Mouse (Mus musculus): ENCODE measurements around the gene Fbxw11. TPM values are rescaled to one million over a fixed set of nuclear protein-coding genes. Genes with fewer than 3 reads are reported as not detected.
"Not testable (repeated sequence)": the region's sequence is repeated elsewhere in the genome, so short reads cannot be mapped to it uniquely, and the experiment has no call there.

Fbxw11 gene
- polyA plus RNA-seq, 1 experiment from 2014 or later, result 95.8 TPM

DNA sequence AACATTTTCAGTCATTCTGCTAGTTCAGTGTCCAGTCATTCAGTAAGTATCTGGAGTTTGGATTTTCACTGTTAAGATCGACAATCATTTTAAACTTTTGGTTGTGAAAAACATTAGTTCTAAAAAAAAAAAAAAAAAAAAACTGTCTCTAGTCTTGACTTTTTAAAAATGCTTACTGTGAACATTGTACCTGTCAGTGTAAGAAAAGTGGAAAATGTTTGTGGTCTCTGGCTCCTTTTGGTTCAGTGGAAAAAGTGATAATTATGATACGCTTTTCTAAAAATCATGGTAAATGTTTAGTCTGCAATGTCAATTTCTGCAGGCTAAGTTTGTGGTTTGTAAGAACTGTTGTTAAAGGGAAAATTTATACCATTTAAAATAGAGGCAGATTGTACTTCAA lies 72.4 kb downstream of the Fbxw11 start:
- Histone ChIP-seq H3K27me3 (ENCODE audit: control insufficient read depth, insufficient read depth, low read length) (no peaks in the 10 kb centered on the region), H3K4me2 (ENCODE audit: low read depth, low read length, severe bottlenecking) (no peak overlapping the region), H3K4me1 (replicated peaks; ENCODE audit: control insufficient read depth, insufficient read depth, low read length) (no peaks in the 10 kb centered on the region), H3K4me3 (ENCODE audit: low read depth, low read length) (no peak overlapping the region), H3K36me3 (ENCODE audit: control insufficient read depth, insufficient read depth, low read length) (no peaks in the 10 kb centered on the region), H3K9me3 (ENCODE audit: control insufficient read depth, low read length) (no peaks in the 10 kb centered on the region), H3K27ac (ENCODE audit: low read depth, low read length) (no peak overlapping the region), H3K9ac (ENCODE audit: low read length) (no peak overlapping the region)
- ATAC-seq (replicated peaks; ENCODE audit: low FRiP score) (no peak), DNase-seq (ENCODE audit: low spot score) (no peak)
- 91% methylated on average over 2 of the region's 2 CpGs for WGBS

DNA sequence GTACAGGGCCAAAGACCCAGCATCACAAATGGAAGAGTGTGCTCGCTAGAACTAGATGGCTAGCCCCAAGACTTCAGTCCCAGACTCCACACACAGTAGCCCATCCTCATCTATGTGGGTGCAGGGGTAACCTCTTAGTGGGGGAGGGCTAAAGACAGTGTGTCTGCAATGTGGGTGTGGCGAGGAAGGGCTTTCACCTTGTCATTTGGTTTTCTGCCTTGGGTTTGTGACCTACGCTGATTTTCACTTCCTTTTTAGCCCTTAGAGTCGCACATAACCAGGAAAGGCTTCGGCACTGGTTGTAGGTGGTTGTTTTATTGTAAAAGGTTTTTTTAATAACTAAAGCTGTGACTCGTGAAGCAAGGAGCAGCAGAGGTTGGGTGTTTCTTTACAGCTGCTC lies 73.0 kb downstream of the Fbxw11 start:
- H3K4me1 ChIP-seq (replicated peaks; ENCODE audit: control insufficient read depth, insufficient read depth, low read length), result no peaks in the 10 kb centered on the region
- 89% methylated on average over 6 of the region's 6 CpGs for WGBS
- H3K36me3 ChIP-seq (ENCODE audit: control insufficient read depth, insufficient read depth, low read length), result no peaks in the 10 kb centered on the region
- ATAC-seq (replicated peaks; ENCODE audit: low FRiP score) (no peak), DNase-seq (ENCODE audit: low spot score) (no peak)
- H3K9ac ChIP-seq (ENCODE audit: low read length), result no peak overlapping the region
- no peak overlapping the region for H3K4me2 ChIP-seq (ENCODE audit: low read depth, low read length, severe bottlenecking)
- H3K4me3 ChIP-seq (ENCODE audit: low read depth, low read length), result no peak overlapping the region
- H3K9me3 ChIP-seq (ENCODE audit: control insufficient read depth, low read length), result no peaks in the 10 kb centered on the region
- H3K27ac ChIP-seq (ENCODE audit: low read depth, low read length), result no peak overlapping the region
- no peaks in the 10 kb centered on the region for H3K27me3 ChIP-seq (ENCODE audit: control insufficient read depth, insufficient read depth, low read length)

GRCm38 (mm10) chr11:32715970-32716369 lies 73.4 kb downstream of the Fbxw11 start:
- H3K27me3 ChIP-seq (ENCODE audit: control insufficient read depth, insufficient read depth, low read length), result no peaks in the 10 kb centered on the region
- H3K36me3 ChIP-seq (ENCODE audit: control insufficient read depth, insufficient read depth, low read length), result no peaks in the 10 kb centered on the region
- DNase-seq (ENCODE audit: low spot score) (no peak), ATAC-seq (replicated peaks; ENCODE audit: low FRiP score) (no peak)
- H3K27ac ChIP-seq (ENCODE audit: low read depth, low read length), result no peak overlapping the region
- no peaks in the 10 kb centered on the region for H3K4me1 ChIP-seq (replicated peaks; ENCODE audit: control insufficient read depth, insufficient read depth, low read length)
- WGBS, result 84% methylated on average over 5 of the region's 5 CpGs
- no peak overlapping the region for H3K4me2 ChIP-seq (ENCODE audit: low read depth, low read length, severe bottlenecking)
- no peak overlapping the region for H3K4me3 ChIP-seq (ENCODE audit: low read depth, low read length)
- H3K9ac ChIP-seq (ENCODE audit: low read length), result no peak overlapping the region
- H3K9me3 ChIP-seq (ENCODE audit: control insufficient read depth, low read length), result no peaks in the 10 kb centered on the region

DNA sequence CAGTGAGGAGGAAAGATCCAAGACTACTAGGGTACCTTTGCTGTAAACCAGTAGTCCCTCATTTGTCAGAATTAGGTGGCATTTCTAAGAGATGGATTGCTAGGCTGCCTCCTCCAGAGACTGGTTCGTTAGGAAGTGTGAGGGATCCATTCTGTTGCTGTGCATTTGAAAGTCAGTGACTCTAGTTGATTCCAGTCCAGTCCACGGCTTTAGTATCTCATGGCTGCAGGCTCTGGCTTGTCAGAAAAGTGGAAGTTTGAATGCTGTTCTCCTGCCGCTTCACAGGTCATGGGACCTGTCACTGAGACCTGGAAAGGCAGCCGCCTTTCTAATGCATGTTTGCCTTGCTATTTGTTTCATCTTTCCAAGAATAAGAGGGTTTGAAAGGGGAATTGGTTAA lies 74.4 kb downstream of the Fbxw11 start:
- H3K9me3 ChIP-seq (ENCODE audit: control insufficient read depth, low read length), result no peaks in the 10 kb centered on the region
- no peak overlapping the region for H3K27ac ChIP-seq (ENCODE audit: low read depth, low read length)
- WGBS, result 80% methylated on average over 4 of the region's 4 CpGs
- H3K27me3 ChIP-seq (ENCODE audit: control insufficient read depth, insufficient read depth, low read length), result no peaks in the 10 kb centered on the region
- ATAC-seq (replicated peaks; ENCODE audit: low FRiP score) (no peak), DNase-seq (ENCODE audit: low spot score) (no peak)
- no peak overlapping the region for H3K4me3 ChIP-seq (ENCODE audit: low read depth, low read length)
- no peaks in the 10 kb centered on the region for H3K4me1 ChIP-seq (replicated peaks; ENCODE audit: control insufficient read depth, insufficient read depth, low read length)
- H3K9ac ChIP-seq (ENCODE audit: low read length), result no peak overlapping the region
- no peak overlapping the region for H3K4me2 ChIP-seq (ENCODE audit: low read depth, low read length, severe bottlenecking)
- H3K36me3 ChIP-seq (ENCODE audit: control insufficient read depth, insufficient read depth, low read length), result no peaks in the 10 kb centered on the region

DNA sequence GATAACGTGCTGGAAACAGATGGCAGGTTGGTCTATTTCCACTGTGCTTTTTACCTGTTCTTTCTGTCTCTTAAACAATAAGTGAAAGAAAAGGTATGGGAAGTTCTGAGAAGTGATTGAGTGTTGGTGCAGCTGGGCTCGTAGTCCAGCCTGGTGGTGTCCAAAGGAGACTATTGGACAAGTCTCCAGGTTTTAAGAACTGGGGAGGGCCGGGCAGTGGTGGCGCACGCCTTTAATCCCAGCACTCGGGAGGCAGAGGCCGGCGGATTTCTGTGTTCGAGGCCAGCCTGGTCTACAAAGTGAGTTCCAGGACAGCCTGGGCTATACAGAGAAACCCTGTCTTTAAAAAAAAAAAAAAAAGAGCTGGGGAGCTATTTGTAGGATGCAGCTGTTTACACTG lies 75.2 kb downstream of the Fbxw11 start:
- not testable (repeated sequence) for H3K4me2 ChIP-seq (ENCODE audit: low read depth, low read length, severe bottlenecking); H3K27ac ChIP-seq (ENCODE audit: low read depth, low read length); DNase-seq (ENCODE audit: low spot score); ATAC-seq (replicated peaks; ENCODE audit: low FRiP score); H3K4me1 ChIP-seq (replicated peaks; ENCODE audit: control insufficient read depth, insufficient read depth, low read length); H3K9ac ChIP-seq (ENCODE audit: low read length); H3K9me3 ChIP-seq (ENCODE audit: control insufficient read depth, low read length); H3K27me3 ChIP-seq (ENCODE audit: control insufficient read depth, insufficient read depth, low read length); H3K36me3 ChIP-seq (ENCODE audit: control insufficient read depth, insufficient read depth, low read length); H3K4me3 ChIP-seq (ENCODE audit: low read depth, low read length)
- 89% methylated on average over 9 of the region's 9 CpGs for WGBS

GRCm38 (mm10) chr11:32718371-32718770 lies 75.8 kb downstream of the Fbxw11 start:
- no peaks in the 10 kb centered on the region for H3K36me3 ChIP-seq (ENCODE audit: control insufficient read depth, insufficient read depth, low read length)
- DNase-seq (ENCODE audit: low spot score) (no peak), ATAC-seq (replicated peaks; ENCODE audit: low FRiP score) (no peak)
- H3K4me1 ChIP-seq (replicated peaks; ENCODE audit: control insufficient read depth, insufficient read depth, low read length), result no peaks in the 10 kb centered on the region
- H3K9me3 ChIP-seq (ENCODE audit: control insufficient read depth, low read length), result no peaks in the 10 kb centered on the region
- H3K4me2 ChIP-seq (ENCODE audit: low read depth, low read length, severe bottlenecking), result no peak overlapping the region
- 64% methylated on average over 2 of the region's 2 CpGs for WGBS
- H3K27me3 ChIP-seq (ENCODE audit: control insufficient read depth, insufficient read depth, low read length), result no peaks in the 10 kb centered on the region
- H3K4me3 ChIP-seq (ENCODE audit: low read depth, low read length), result no peak overlapping the region
- no peak overlapping the region for H3K9ac ChIP-seq (ENCODE audit: low read length)
- no peak overlapping the region for H3K27ac ChIP-seq (ENCODE audit: low read depth, low read length)

GRCm38 (mm10) chr11:32718979-32719378 lies 76.5 kb downstream of the Fbxw11 start:
- WGBS, result 95% methylated on average over 4 of the region's 4 CpGs
- ATAC-seq (replicated peaks; ENCODE audit: low FRiP score) (no peak), DNase-seq (ENCODE audit: low spot score) (no peak)
- Histone ChIP-seq H3K27ac (ENCODE audit: low read depth, low read length) (no peak overlapping the region), H3K9me3 (ENCODE audit: control insufficient read depth, low read length) (no peaks in the 10 kb centered on the region), H3K4me1 (replicated peaks; ENCODE audit: control insufficient read depth, insufficient read depth, low read length) (no peaks in the 10 kb centered on the region), H3K36me3 (ENCODE audit: control insufficient read depth, insufficient read depth, low read length) (no peaks in the 10 kb centered on the region), H3K9ac (ENCODE audit: low read length) (no peak overlapping the region), H3K27me3 (ENCODE audit: control insufficient read depth, insufficient read depth, low read length) (no peaks in the 10 kb centered on the region), H3K4me3 (ENCODE audit: low read depth, low read length) (no peak overlapping the region), H3K4me2 (ENCODE audit: low read depth, low read length, severe bottlenecking) (no peak overlapping the region)

- ATAC-seq (replicated peaks; ENCODE audit: low FRiP score) (no peak), DNase-seq (ENCODE audit: low spot score) (no peak)
- 96% methylated on average over 5 of the region's 5 CpGs for WGBS
- Histone ChIP-seq H3K4me2 (ENCODE audit: low read depth, low read length, severe bottlenecking) (no peak overlapping the region), H3K9ac (ENCODE audit: low read length) (no peak overlapping the region), H3K36me3 (ENCODE audit: control insufficient read depth, insufficient read depth, low read length) (no peaks in the 10 kb centered on the region), H3K27ac (ENCODE audit: low read depth, low read length) (no peak overlapping the region), H3K4me1 (replicated peaks; ENCODE audit: control insufficient read depth, insufficient read depth, low read length) (no peaks in the 10 kb centered on the region), H3K27me3 (ENCODE audit: control insufficient read depth, insufficient read depth, low read length) (no peaks in the 10 kb centered on the region), H3K4me3 (ENCODE audit: low read depth, low read length) (no peak overlapping the region), H3K9me3 (ENCODE audit: control insufficient read depth, low read length) (no peaks in the 10 kb centered on the region)
Measured at GRCm38 (mm10) chr11:32722653-32723052, 80.1 kb downstream of the Fbxw11 start.

DNA sequence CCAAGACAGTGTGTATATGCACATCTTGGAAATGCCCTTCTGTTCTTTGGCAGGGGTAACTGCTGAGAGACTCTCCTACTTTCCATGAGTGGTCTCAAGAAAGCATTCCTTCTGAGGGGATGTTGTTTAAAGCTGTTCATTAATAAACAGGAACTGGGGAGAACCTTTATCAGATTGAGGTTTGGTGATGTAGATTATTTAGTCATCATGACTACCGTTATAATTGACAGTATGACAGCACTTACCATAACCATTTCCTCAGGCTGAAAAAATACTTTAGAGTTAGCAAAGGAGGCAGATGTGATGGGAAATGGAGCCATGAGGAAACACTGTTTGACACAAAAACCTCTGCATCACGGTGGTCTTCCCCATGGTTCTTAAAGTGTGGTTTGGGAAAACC lies 80.8 kb downstream of the Fbxw11 start:
- Histone ChIP-seq H3K9me3 (ENCODE audit: control insufficient read depth, low read length) (no peaks in the 10 kb centered on the region), H3K4me3 (ENCODE audit: low read depth, low read length) (no peak overlapping the region), H3K27me3 (ENCODE audit: control insufficient read depth, insufficient read depth, low read length) (no peaks in the 10 kb centered on the region), H3K9ac (ENCODE audit: low read length) (no peak overlapping the region), H3K4me2 (ENCODE audit: low read depth, low read length, severe bottlenecking) (no peak overlapping the region), H3K27ac (ENCODE audit: low read depth, low read length) (no peak overlapping the region), H3K4me1 (replicated peaks; ENCODE audit: control insufficient read depth, insufficient read depth, low read length) (no peaks in the 10 kb centered on the region), H3K36me3 (ENCODE audit: control insufficient read depth, insufficient read depth, low read length) (no peaks in the 10 kb centered on the region)
- DNase-seq (ENCODE audit: low spot score) (no peak), ATAC-seq (replicated peaks; ENCODE audit: low FRiP score) (no peak)
- 89% methylated on average over 2 of the region's 2 CpGs for WGBS
